Mouse (Mus musculus) 3T3-L1 (cell line): ENCODE measurements around the gene Hlcs.

ENCODE experiments used
- DNase-seq: peaks from one replicate; pipeline ENCODE4 v3.0.0-alpha.2; 2015; ENCODE audit warnings: low read depth, low spot score

Gene Hlcs

DNA sequence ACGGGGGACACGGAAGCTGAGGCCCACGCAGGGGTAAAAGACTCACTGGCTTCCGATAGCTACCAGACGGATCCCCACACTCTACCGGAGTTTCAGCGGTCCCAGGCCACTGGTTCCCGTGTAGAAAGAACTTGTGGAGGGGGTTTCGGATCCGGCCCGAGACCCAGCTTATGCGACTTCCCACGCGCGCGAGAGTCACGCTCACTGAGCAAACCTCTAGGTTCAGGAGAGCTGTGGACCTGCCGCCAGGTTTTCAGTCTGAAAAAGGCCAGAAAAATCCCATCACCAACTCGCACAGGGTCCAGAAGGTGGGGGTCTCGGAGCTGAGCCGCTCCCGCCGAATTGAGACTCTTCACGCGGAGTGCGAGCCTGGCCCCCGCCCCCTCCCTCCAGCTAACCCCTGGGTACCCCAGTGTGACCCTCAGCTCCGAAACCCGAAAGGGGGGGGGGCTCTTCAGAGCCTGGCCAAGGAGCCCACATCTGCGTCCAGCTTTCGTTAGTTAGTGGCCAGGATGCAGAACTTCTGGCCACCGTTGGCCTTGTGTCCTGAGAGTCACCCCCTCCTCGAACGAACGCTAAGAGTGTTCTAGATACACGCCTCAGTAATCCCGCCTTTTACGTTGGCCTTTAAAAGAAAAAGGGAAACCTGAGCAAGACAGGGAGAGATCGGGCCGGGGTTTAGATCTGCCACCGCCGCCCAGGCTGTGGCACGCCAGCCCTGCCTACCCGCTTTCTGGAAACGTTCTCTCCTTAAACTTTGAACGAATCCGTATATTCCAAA is 234.1 kb downstream of the Hlcs start:
- no peak for DNase-seq
